Mouse (Mus musculus) lung, postnatal 36 days (tissue): ENCODE results near the gene Dad1.

Experiments
- DNase-seq: peaks from one replicate; pipeline ENCODE4 v3.0.0; 2022; ENCODE audit warnings: mixed read lengths

Dad1 gene

GRCm38 (mm10) chr14:54253741-54254291 lies at the start of gene Dad1, which contains the start of gene Abhd4:
Gene Dad1, minus strand, starts transcription at chr14:54254104.
Gene Abhd4, plus strand, starts transcription at chr14:54254188.
- peak; percentile 98 for DNase-seq

- DNase-seq = no peak
These were observed 46.8 kb upstream of the Dad1 start for GRCm38 (mm10) chr14:54300676-54301075.

- peak; percentile 4 for DNase-seq
These were observed 46.2 kb upstream of the Dad1 start for GRCm38 (mm10) chr14:54300136-54300535.

- DNase-seq = no peak
These were observed 30.9 kb upstream of the Dad1 start, which contains the start of gene Olfr49 for GRCm38 (mm10) chr14:54284839-54285238. Gene Olfr49, minus strand, starts transcription at chr14:54284939.

- no peak for DNase-seq
These were observed 22.5 kb upstream of the Dad1 start for GRCm38 (mm10) chr14:54276446-54276845.

GRCm38 (mm10) chr14:54272696-54273095 lies 18.8 kb upstream of the Dad1 start:
- DNase-seq = no peak

- no peak for DNase-seq
These were observed 18.2 kb upstream of the Dad1 start for GRCm38 (mm10) chr14:54271976-54272606.

- DNase-seq = no peak
These were observed 16.5 kb upstream of the Dad1 start for GRCm38 (mm10) chr14:54270413-54270812.

- no peak for DNase-seq
These were observed 15.7 kb upstream of the Dad1 start for GRCm38 (mm10) chr14:54269566-54269965.

- no peak for DNase-seq
These were observed 14.1 kb upstream of the Dad1 start for GRCm38 (mm10) chr14:54267966-54268365.

- DNase-seq = no peak
These were observed 12.0 kb upstream of the Dad1 start for GRCm38 (mm10) chr14:54265951-54266350.

- no peak for DNase-seq
These were observed 11.2 kb upstream of the Dad1 start for GRCm38 (mm10) chr14:54265093-54265492.

- DNase-seq = no peak
These were observed 10.3 kb upstream of the Dad1 start for GRCm38 (mm10) chr14:54264231-54264630.

- no peak for DNase-seq
These were observed 9.2 kb upstream of the Dad1 start for GRCm38 (mm10) chr14:54263099-54263498.

GRCm38 (mm10) chr14:54262622-54263021 lies 8.7 kb upstream of the Dad1 start:
- no peak for DNase-seq

- DNase-seq = no peak
These were observed 7.5 kb upstream of the Dad1 start for GRCm38 (mm10) chr14:54261386-54261785.

- DNase-seq = no peak
These were observed 6.3 kb upstream of the Dad1 start for GRCm38 (mm10) chr14:54260196-54260595.

GRCm38 (mm10) chr14:54259722-54260085 lies 5.8 kb upstream of the Dad1 start:
- no peak for DNase-seq

GRCm38 (mm10) chr14:54259003-54259721 lies 5.3 kb upstream of the Dad1 start:
- DNase-seq = peak; percentile 98

GRCm38 (mm10) chr14:54258131-54258670 lies 4.3 kb upstream of the Dad1 start:
- DNase-seq = no peak

- DNase-seq = no peak
These were observed 832 bp upstream of the Dad1 start for GRCm38 (mm10) chr14:54254670-54255202.

GRCm38 (mm10) chr14:54250122-54250521 lies 3.8 kb downstream of the Dad1 start:
- no peak for DNase-seq

GRCm38 (mm10) chr14:54249326-54249725 lies 4.6 kb downstream of the Dad1 start:
- peak; percentile 82 for DNase-seq

GRCm38 (mm10) chr14:54246232-54246631 lies 7.7 kb downstream of the Dad1 start:
- no peak for DNase-seq
